Mouse (Mus musculus) yolk sac, embryonic 10.5 days (tissue): ENCODE measurements around the gene Dpf3.

Experiments
- DNase-seq: peaks from one replicate; pipeline ENCODE4 v3.0.0-alpha.2; 2017; ENCODE audit warnings: low spot score

Dpf3 gene

GRCm38 (mm10) chr12:83413684-83414083 lies 73.8 kb downstream of the Dpf3 start:
- DNase-seq = no peak

GRCm38 (mm10) chr12:83411721-83412521 lies 75.6 kb downstream of the Dpf3 start:
- DNase-seq = no peak

- no peak for DNase-seq
Measured at GRCm38 (mm10) chr12:83411032-83411431, 76.5 kb downstream of the Dpf3 start.

GRCm38 (mm10) chr12:83405374-83406125 lies 82.0 kb downstream of the Dpf3 start:
- peak; percentile 61 for DNase-seq

- no peak for DNase-seq
Measured at GRCm38 (mm10) chr12:83402270-83402669, 85.2 kb downstream of the Dpf3 start.

- no peak for DNase-seq
Measured at GRCm38 (mm10) chr12:83392011-83392410, 95.5 kb downstream of the Dpf3 start.

- DNase-seq = peak; percentile 58
Measured at GRCm38 (mm10) chr12:83387554-83387953, 100.0 kb downstream of the Dpf3 start.

GRCm38 (mm10) chr12:83381072-83381471 lies 106.4 kb downstream of the Dpf3 start:
- DNase-seq = no peak

- DNase-seq = no peak
Measured at GRCm38 (mm10) chr12:83380016-83380415, 107.5 kb downstream of the Dpf3 start.

GRCm38 (mm10) chr12:83375015-83375831 lies 112.3 kb downstream of the Dpf3 start:
- DNase-seq = peak; percentile 59

- DNase-seq = no peak
Measured at GRCm38 (mm10) chr12:83373081-83373480, 114.4 kb downstream of the Dpf3 start.

- no peak for DNase-seq
Measured at GRCm38 (mm10) chr12:83372290-83372689, 115.2 kb downstream of the Dpf3 start.

- no peak for DNase-seq
Measured at GRCm38 (mm10) chr12:83370221-83370620, 117.3 kb downstream of the Dpf3 start.

GRCm38 (mm10) chr12:83369416-83369815 lies 118.1 kb downstream of the Dpf3 start:
- DNase-seq = no peak

GRCm38 (mm10) chr12:83367486-83367885 lies 120.0 kb downstream of the Dpf3 start:
- no peak for DNase-seq

GRCm38 (mm10) chr12:83364771-83365170 lies 122.7 kb downstream of the Dpf3 start:
- no peak for DNase-seq

- DNase-seq = peak; percentile 47
Measured at GRCm38 (mm10) chr12:83361801-83362200, 125.7 kb downstream of the Dpf3 start.

GRCm38 (mm10) chr12:83352640-83353039 lies 134.9 kb downstream of the Dpf3 start:
- no peak for DNase-seq

GRCm38 (mm10) chr12:83349736-83350135 lies 137.8 kb downstream of the Dpf3 start:
- no peak for DNase-seq

- no peak for DNase-seq
Measured at GRCm38 (mm10) chr12:83348246-83348645, 139.3 kb downstream of the Dpf3 start.

GRCm38 (mm10) chr12:83342875-83343185 lies 144.7 kb downstream of the Dpf3 start:
- no peak for DNase-seq

- DNase-seq = no peak
Measured at GRCm38 (mm10) chr12:83342035-83342874, 145.3 kb downstream of the Dpf3 start.
